Mouse (Mus musculus) adrenal gland, adult (tissue): ENCODE measurements around the gene Gm21698.
"Not testable (repeated sequence)": the region's sequence is repeated elsewhere in the genome, so short reads cannot be mapped to it uniquely, and the experiment has no call there.

Source experiments
- DNase-seq, 2 experiments: peaks; one replicate each; pipeline ENCODE4 v3.0.0; 2022 to 2023; ENCODE audit warnings: low spot score in 1 of 2; ENCODE audit not compliant: inconsistent age in 2 of 2

Gm21698 gene

GRCm38 (mm10) chr5:25988550-25988949, at the start of gene Gm21698:
TSS of gene Gm21698 (minus strand) at chr5:25988650.
- DNase-seq, result not testable (repeated sequence)

GRCm38 (mm10) chr5:26022816-26023215, 34.4 kb upstream of the Gm21698 start, which contains the start of gene Gm5862:
TSS of gene Gm5862 (minus strand) at chr5:26022916.
- DNase-seq, result not testable (repeated sequence)

- not testable (repeated sequence) for DNase-seq
Observed at GRCm38 (mm10) chr5:26007697-26008096, 19.2 kb upstream of the Gm21698 start.

- DNase-seq, result peak; percentile 40 to 75
Observed at GRCm38 (mm10) chr5:26006937-26007695, 18.7 kb upstream of the Gm21698 start.

- DNase-seq, result not testable (repeated sequence)
Observed at GRCm38 (mm10) chr5:26004698-26005097, 16.2 kb upstream of the Gm21698 start, which contains the start of gene Gm1979. TSS of gene Gm1979 (minus strand) at chr5:26004798.

GRCm38 (mm10) chr5:25972563-25972962, 15.9 kb downstream of the Gm21698 start, which contains the start of gene Gm21680:
TSS of gene Gm21680 (minus strand) at chr5:25972663.
- not testable (repeated sequence) for DNase-seq

- peak in 1 of 2 experiments; percentile 24 for DNase-seq
Observed at GRCm38 (mm10) chr5:25957050-25957449, 31.4 kb downstream of the Gm21698 start.

- DNase-seq, result peak in 1 of 2 experiments; percentile 22
Observed at GRCm38 (mm10) chr5:25956611-25957010, 31.8 kb downstream of the Gm21698 start.

GRCm38 (mm10) chr5:25954317-25954716, 34.1 kb downstream of the Gm21698 start, which contains the start of gene Gm21671:
TSS of gene Gm21671 (minus strand) at chr5:25954417.
- DNase-seq, result not testable (repeated sequence)

GRCm38 (mm10) chr5:25945391-25945790, 43.1 kb downstream of the Gm21698 start:
- not testable (repeated sequence) for DNase-seq

GRCm38 (mm10) chr5:25942281-25942680, 46.2 kb downstream of the Gm21698 start, which contains the start of gene Gm21663:
TSS of gene Gm21663 (minus strand) at chr5:25942381.
- not testable (repeated sequence) for DNase-seq
